Mouse (Mus musculus) embryonic facial prominence, embryonic 11.5 days (tissue): ENCODE measurements around the gene Wwox. TPM values are rescaled to one million over a fixed set of nuclear protein-coding genes. Genes with fewer than 3 reads are reported as not detected.
A peak's percentile ranks its signal among the peaks of the same experiment; 100 is the strongest.

Experiments used
- ATAC-seq: fragments of 200-750 bp; cut with Nextera tagmentation; replicated peaks from 2 replicates; pipeline ENCODE4 v1.8.0; 2017; ENCODE audit warnings: low read depth; ENCODE audit not compliant: insufficient number of reproducible peaks, low FRiP score, low TSS enrichment
- DNase-seq: peaks from one replicate; pipeline ENCODE4 v3.0.0-alpha.2; 2015; ENCODE audit warnings: low spot score
- H3K27ac ChIP-seq: fragments of 300-500 bp; sonication (generic); replicated peaks from 2 replicates; pipeline ENCODE4 v1.5.1; 2014; ENCODE audit warnings: mild to moderate bottlenecking, low read depth, low read length, control low read depth
- H3K27me3 ChIP-seq: fragments of 300-500 bp; sonication (generic); 2 replicates; pipeline ENCODE4 v1.6.1; 2014; ENCODE audit warnings: mild to moderate bottlenecking, low read length, moderate library complexity, mixed read lengths; ENCODE audit not compliant: control insufficient read depth, insufficient read depth
- H3K36me3 ChIP-seq: fragments of 300-500 bp; sonication (generic); replicated peaks from 2 replicates; pipeline ENCODE4 v1.6.1; 2014; ENCODE audit warnings: low read depth, mild to moderate bottlenecking, low read length, moderate library complexity, mixed read lengths; ENCODE audit not compliant: control insufficient read depth, insufficient read depth
- H3K4me1 ChIP-seq: fragments of 300-500 bp; sonication (generic); 2 replicates; pipeline ENCODE4 v1.6.1; 2014; ENCODE audit warnings: low read length, mixed read lengths; ENCODE audit not compliant: control insufficient read depth, insufficient read depth
- H3K4me2 ChIP-seq: fragments of 300-500 bp; sonication (generic); 2 replicates; pipeline ENCODE4 v1.6.1; 2014; ENCODE audit warnings: low read depth, mild to moderate bottlenecking, control low read depth, low read length, moderate library complexity
- H3K4me3 ChIP-seq: fragments of 300-500 bp; sonication (generic); 2 replicates; pipeline ENCODE4 v1.5.1; 2014; ENCODE audit warnings: low read depth, low read length, control low read depth
- H3K9ac ChIP-seq: fragments of 300-500 bp; sonication (generic); replicated peaks from 2 replicates; pipeline ENCODE4 v1.6.1; 2014; ENCODE audit warnings: mild to moderate bottlenecking, control low read depth, low read length
- H3K9me3 ChIP-seq: fragments of 300-500 bp; sonication (generic); replicated peaks from 2 replicates; pipeline ENCODE4 v1.6.1; 2016; ENCODE audit warnings: mild to moderate bottlenecking, low read length, inconsistent platforms, mixed read lengths; ENCODE audit not compliant: control insufficient read depth
- WGBS: fragments of 180-500 bp; shearing (Covaris S2); extraction: QIAGEN DNeasy Blood & Tissue Kit; methylation state at CpG from one replicate; pipeline ENCODE4 v1.1.7; 2014; 5-methylcytosine and 5-hydroxymethylcytosine counted together
- polyA plus RNA-seq: library from polyadenylated mRNA; unstranded; fragments of >200 nt; fragmentation: Nextera tagmentation; extraction: Ambion mirVana; gene quantifications from 2 replicates; pipeline ENCODE4 v1.2.1, GENCODE M21; 2014

The Wwox gene
- polyA plus RNA-seq, 1 experiment from 2014 or later = 7.2 TPM

GRCm38 (mm10) chr8:114504889-114505288 is 65.4 kb downstream of the Wwox start:
- Histone ChIP-seq H3K36me3 (no peaks in the 10 kb centered on the region), H3K27ac (peak overlapping the region; percentile 39; the same call in 1 of the 2 replicates), H3K4me2 (peak overlapping the region; percentile 24; the same call in 1 of the 2 replicates), H3K4me1 (peaks cover 7% of the 10 kb centered on the region), H3K27me3 (no peaks in the 10 kb centered on the region), H3K4me3 (no peak overlapping the region), H3K9ac (peak overlapping the region; percentile 11; the same call in 1 of the 2 replicates), H3K9me3 (no peaks in the 10 kb centered on the region)
- 0 out of 2 replicates have a peak, but pooled peaks have one; percentile 37 for ATAC-seq
- 39% methylated on average over 11 of the region's 11 CpGs for WGBS
- peak; percentile 11 for DNase-seq

- no peaks in the 10 kb centered on the region for H3K36me3 ChIP-seq
- no peak overlapping the region for H3K9ac ChIP-seq
- 73% methylated on average over 18 of the region's 18 CpGs for whole genome bisulfite sequencing
- no peak overlapping the region; the same call in 1 of the 2 replicates for H3K4me2 ChIP-seq
- peaks cover 7% of the 10 kb centered on the region for H3K4me1 ChIP-seq
- ATAC-seq (peak; percentile 19; the same call in 1 of the 2 replicates), DNase-seq (peak; percentile 12)
- no peak overlapping the region for H3K27ac ChIP-seq
- H3K27me3 ChIP-seq = no peaks in the 10 kb centered on the region
- H3K9me3 ChIP-seq = no peaks in the 10 kb centered on the region
- no peak overlapping the region for H3K4me3 ChIP-seq
Observed at GRCm38 (mm10) chr8:114505351-114506347, 66.2 kb downstream of the Wwox start.

GRCm38 (mm10) chr8:114507404-114507803 is 67.9 kb downstream of the Wwox start:
- no peak overlapping the region for H3K9ac ChIP-seq
- H3K9me3 ChIP-seq = no peaks in the 10 kb centered on the region
- DNase-seq = no peak
- H3K27ac ChIP-seq = no peak overlapping the region
- peaks cover 6% of the 10 kb centered on the region for H3K4me1 ChIP-seq
- H3K4me3 ChIP-seq = no peak overlapping the region
- no peaks in the 10 kb centered on the region for H3K36me3 ChIP-seq
- no peak overlapping the region for H3K4me2 ChIP-seq
- no peak for ATAC-seq
- WGBS = 88% methylated on average over 7 of the region's 7 CpGs
- no peaks in the 10 kb centered on the region for H3K27me3 ChIP-seq

GRCm38 (mm10) chr8:114510226-114510625 is 70.8 kb downstream of the Wwox start:
- no peak overlapping the region for H3K27ac ChIP-seq
- no peak for ATAC-seq

GRCm38 (mm10) chr8:114512075-114512935 is 72.8 kb downstream of the Wwox start:
- H3K27me3 ChIP-seq = no peaks in the 10 kb centered on the region
- no peaks in the 10 kb centered on the region for H3K4me1 ChIP-seq
- no peak overlapping the region for H3K4me2 ChIP-seq
- no peak overlapping the region for H3K27ac ChIP-seq
- no peak overlapping the region for H3K4me3 ChIP-seq
- 83% methylated on average over 26 of the region's 26 CpGs for WGBS
- no peak for DNase-seq
- ATAC-seq = no peak
- H3K36me3 ChIP-seq = no peaks in the 10 kb centered on the region
- no peak overlapping the region for H3K9ac ChIP-seq
- H3K9me3 ChIP-seq = no peaks in the 10 kb centered on the region

More at GRCm38 (mm10) chr8:114510226-114510625, 70.8 kb downstream of the Wwox start:
- Histone ChIP-seq H3K4me3 (no peak overlapping the region), H3K27me3 (no peaks in the 10 kb centered on the region), H3K4me2 (no peak overlapping the region), H3K4me1 (peaks cover 2% of the 10 kb centered on the region; the same call in 1 of the 2 replicates), H3K36me3 (no peaks in the 10 kb centered on the region), H3K9ac (no peak overlapping the region), H3K9me3 (no peaks in the 10 kb centered on the region)
- DNase-seq = no peak
- 60% methylated on average over 1 of the region's 1 CpGs for WGBS

DNA sequence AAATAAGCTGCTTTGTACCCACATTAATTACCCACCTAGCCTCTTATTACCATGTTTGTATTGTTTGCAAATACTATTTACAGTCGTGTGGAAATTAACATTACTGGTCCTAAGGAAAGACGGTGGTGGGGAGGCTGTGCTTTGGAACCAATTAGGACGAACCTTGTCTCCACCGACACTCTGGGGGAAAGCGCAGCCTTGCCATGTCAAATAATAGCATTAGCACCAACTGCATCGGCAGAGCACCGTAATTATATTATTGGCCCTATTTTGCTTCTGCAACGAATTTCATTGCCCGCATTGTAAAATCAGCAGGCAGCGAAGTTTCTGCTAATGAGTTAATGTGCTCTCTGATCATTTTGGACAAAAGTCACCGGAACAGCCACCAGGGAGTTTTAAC is 75.2 kb downstream of the Wwox start:
- 54% methylated on average over 11 of the region's 11 CpGs for WGBS
- no peaks in the 10 kb centered on the region for H3K9me3 ChIP-seq
- no peak overlapping the region for H3K27ac ChIP-seq
- H3K36me3 ChIP-seq = no peaks in the 10 kb centered on the region
- H3K4me1 ChIP-seq = no peaks in the 10 kb centered on the region
- H3K9ac ChIP-seq = no peak overlapping the region
- H3K27me3 ChIP-seq = no peaks in the 10 kb centered on the region
- no peak overlapping the region for H3K4me3 ChIP-seq
- DNase-seq (no peak), ATAC-seq (no peak)
- no peak overlapping the region for H3K4me2 ChIP-seq

DNA sequence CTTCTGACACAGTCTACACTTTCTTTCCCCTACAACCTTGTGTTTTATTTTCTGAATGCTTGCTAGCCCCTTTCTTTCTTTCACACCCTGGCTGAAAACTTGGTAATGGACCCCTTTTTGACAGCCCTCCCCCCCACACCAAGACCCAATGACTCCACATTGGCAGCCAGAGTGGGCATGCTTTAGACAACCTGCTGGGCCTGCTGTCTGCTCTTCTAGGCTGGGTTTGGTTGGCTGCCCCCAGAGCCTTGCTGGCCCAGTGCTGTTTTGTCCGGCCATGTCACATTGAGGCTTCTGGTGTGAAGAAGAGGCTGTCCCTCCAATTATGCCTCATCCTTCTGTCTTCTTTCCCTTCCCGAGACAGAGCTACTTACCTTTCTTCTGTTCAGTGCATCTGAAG is 83.6 kb downstream of the Wwox start:
- H3K4me3 ChIP-seq = no peak overlapping the region
- no peak overlapping the region for H3K4me2 ChIP-seq
- H3K9me3 ChIP-seq = no peaks in the 10 kb centered on the region
- no peak overlapping the region for H3K27ac ChIP-seq
- DNase-seq (no peak), ATAC-seq (no peak)
- H3K36me3 ChIP-seq = no peaks in the 10 kb centered on the region
- WGBS = 73% methylated on average over 2 of the region's 2 CpGs
- no peak overlapping the region for H3K9ac ChIP-seq
- H3K4me1 ChIP-seq = no peaks in the 10 kb centered on the region
- no peaks in the 10 kb centered on the region for H3K27me3 ChIP-seq
